Mouse (Mus musculus) adrenal gland, adult 8-10 months (tissue): ENCODE measurements at regions not wholly inside any gene's neighbourhood (a gene's known extent, or its start where the extent isn't known, plus 50 kb on each side); places are given as distances from the start of the nearest gene placed in this dataset.
"Not testable (repeated sequence)": the region's sequence is repeated elsewhere in the genome, so short reads cannot be mapped to it uniquely, and the experiment has no call there.

Experiments used
- DNase-seq: peaks from one replicate; pipeline ENCODE4 v3.0.0; 2022

- DNase-seq, result no peak
Measured at GRCm38 (mm10) chr9:84461441-84461840, 536.5 kb downstream of the Bckdhb start.

- DNase-seq, result peak; percentile 11
Measured at GRCm38 (mm10) chr9:84466741-84467140, 541.8 kb downstream of the Bckdhb start.

GRCm38 (mm10) chr9:84472696-84473095 is 547.8 kb downstream of the Bckdhb start:
- DNase-seq, result no peak

- no peak for DNase-seq
Measured at GRCm38 (mm10) chr9:84475906-84476305, 551.0 kb downstream of the Bckdhb start.

DNA sequence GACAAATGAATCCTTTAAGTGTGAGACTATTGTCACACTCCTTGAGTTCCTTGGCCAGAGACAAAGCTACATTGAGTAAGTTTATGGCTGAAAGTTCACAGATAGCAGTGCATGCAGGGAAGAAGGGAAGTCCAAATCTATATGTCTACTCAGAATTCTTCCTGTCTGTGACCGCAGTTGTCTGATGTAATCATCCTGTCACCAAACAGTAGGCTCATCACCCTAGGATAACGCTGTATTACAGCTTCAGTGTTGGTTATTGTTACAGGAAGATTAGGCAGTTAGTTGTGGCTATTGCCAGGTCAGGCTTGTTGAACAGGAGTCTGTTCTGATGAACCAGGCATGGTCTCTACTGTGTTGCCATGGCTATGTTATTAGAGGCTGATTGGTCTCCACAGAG is 574.6 kb downstream of the Bckdhb start:
- DNase-seq, result no peak

GRCm38 (mm10) chr9:84502981-84503380 is 578.0 kb downstream of the Bckdhb start:
- not testable (repeated sequence) for DNase-seq

GRCm38 (mm10) chr9:84517064-84517463 is 592.1 kb downstream of the Bckdhb start:
- DNase-seq, result no peak

DNA sequence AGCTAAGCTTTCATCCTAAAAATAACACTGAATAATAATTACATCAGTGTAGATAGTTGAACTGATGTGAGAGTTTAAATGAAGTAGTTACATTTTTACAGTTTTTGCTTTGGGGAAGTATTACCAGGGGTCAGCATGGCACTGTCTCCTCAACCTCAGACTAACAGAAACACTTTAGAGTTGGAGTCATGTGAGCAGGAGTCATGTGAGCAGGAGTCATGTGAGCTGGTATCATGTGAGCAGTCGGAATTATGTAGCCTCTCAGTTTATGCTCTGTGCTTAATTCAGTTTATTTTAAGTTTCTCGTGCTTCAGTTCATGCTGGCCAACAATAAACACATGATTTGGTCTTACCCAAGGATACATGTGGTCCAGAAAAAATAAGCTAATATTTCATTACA is 620.5 kb downstream of the Bckdhb start:
- DNase-seq, result no peak

DNA sequence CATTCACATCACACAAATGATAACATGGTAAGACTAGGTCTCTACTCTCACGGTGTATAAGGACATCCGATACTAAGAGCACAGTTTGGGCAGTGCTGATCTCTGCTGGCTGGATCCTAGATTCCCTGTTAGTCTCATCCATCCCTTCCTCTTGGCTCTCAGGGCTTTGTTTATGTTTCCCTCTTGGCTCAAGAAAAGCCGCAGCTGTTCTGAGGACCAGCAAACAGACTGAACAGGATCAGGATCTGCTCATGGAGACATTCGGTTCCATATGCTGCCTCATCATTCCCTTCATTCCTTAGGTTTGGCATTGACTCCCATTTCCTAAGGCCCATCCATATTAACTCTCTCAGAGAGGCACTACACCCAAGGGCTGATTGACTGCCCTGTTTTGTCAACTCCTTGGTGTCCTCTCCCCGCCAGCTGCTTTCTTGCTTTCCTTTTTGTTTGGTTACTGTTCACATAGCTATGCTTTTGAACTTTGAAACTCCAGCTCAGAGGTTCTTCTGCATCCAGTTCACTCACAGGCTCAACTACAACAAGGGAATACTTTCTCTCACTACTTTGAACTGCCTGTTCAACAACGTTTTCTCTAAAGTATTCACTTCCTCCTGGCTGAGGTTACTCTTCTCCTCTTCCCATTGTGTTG is 623.2 kb downstream of the Bckdhb start:
- no peak for DNase-seq

GRCm38 (mm10) chr9:84555237-84555636 is 630.3 kb downstream of the Bckdhb start:
- no peak for DNase-seq

- no peak for DNase-seq
Measured at GRCm38 (mm10) chr9:84556261-84556844, 631.4 kb downstream of the Bckdhb start.

DNA sequence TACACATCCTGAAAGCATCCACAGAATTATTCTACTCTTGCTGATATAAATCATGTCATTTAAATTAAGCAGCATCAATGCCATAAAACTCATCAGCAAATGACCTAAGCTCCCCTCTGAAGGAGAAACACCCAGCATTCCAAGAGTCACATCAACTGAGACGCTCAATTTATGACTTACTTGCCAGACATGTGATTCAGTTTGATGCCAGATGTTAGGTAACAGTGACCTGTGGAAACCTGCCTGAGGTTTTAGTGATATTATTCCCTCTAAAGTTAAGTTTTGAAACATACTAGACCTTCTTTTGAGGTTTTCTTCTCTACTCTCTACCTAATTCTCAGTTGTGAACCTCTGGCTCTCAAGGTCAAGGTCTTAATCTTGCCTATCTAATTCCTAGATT is 633.4 kb downstream of the Bckdhb start:
- DNase-seq, result no peak

- no peak for DNase-seq
Measured at GRCm38 (mm10) chr9:84569533-84569932, 644.6 kb downstream of the Bckdhb start.

- DNase-seq, result peak; percentile 5
Measured at GRCm38 (mm10) chr9:84577781-84578180, 652.8 kb downstream of the Bckdhb start.

- DNase-seq, result no peak
Measured at GRCm38 (mm10) chr9:84587791-84588190, 662.8 kb downstream of the Bckdhb start.

GRCm38 (mm10) chr9:84594724-84595123 is 669.8 kb downstream of the Bckdhb start:
- no peak for DNase-seq
